Mouse (Mus musculus): ENCODE measurements around the gene Ppp1r14c.

DNA sequence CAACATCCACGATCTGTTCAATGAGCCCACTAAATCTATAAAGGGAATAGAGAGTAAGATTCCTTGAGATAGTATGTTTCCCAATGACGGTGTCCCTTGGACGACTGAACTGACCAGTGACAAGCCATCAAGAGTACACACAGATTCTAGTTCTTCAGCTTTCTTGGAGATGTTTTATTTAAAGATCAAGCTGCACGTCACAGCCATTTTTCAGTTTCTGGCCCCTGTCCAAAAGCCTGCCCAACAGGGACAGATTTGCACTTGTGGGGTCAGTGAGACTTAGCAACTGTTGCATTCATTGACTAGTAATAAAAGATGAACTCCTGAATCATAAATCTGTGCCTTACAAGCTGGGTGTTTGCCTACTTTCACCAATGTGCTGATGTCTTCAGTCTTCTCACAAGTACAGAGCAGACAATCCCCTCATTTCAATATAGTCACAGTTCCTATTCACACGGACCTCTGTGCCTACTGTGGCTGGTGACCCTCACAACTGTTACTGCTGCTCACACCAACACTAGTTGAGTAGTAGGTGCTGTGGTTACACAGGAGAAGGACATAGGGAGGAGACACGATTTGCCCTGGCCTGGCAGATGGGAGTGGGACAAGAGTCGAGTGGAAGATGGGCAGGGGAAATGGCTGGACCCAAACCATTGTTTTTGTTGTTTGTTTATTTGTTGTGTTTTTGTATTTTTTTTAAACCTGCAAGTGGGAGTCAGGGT is 37.7 kb downstream of the Ppp1r14c start:
- TF ChIP-seq CTCF (IDR thresholded peaks at IDR 0.05; ENCODE audit: low read depth, low read length): no peak
- TF ChIP-seq GATA1 (IDR thresholded peaks at IDR 0.05; ENCODE audit: borderline replicate concordance, low read length): no peak
